Mouse (Mus musculus) ES-Bruce4 (cell line): Measurements from ENCODE around the gene Ncor2. TPM values are rescaled to one million over a fixed set of nuclear protein-coding genes. Genes with fewer than 3 reads are reported as not detected.

Source experiments
- H3K27ac ChIP-seq: 2 replicates; pipeline ENCODE4 v1.5.1; 2012; ENCODE audit warnings: low read length, inconsistent platforms; ENCODE audit not compliant: insufficient read depth
- H3K27me3 ChIP-seq: 2 replicates; pipeline ENCODE4 v1.6.1; 2012; ENCODE audit warnings: mild to moderate bottlenecking, low read length, inconsistent platforms; ENCODE audit not compliant: control insufficient read depth, poor library complexity, insufficient read depth, severe bottlenecking
- H3K36me3 ChIP-seq: 2 replicates; pipeline ENCODE4 v1.6.1; 2012; ENCODE audit warnings: inconsistent platforms, mild to moderate bottlenecking, low read length, moderate library complexity; ENCODE audit not compliant: control insufficient read depth, poor library complexity, insufficient read depth, severe bottlenecking
- H3K4me1 ChIP-seq: one replicate; pipeline ENCODE4 v1.8.1; 2011; ENCODE audit warnings: low read length; ENCODE audit not compliant: control insufficient read depth, insufficient read depth
- H3K4me3 ChIP-seq: 2 replicates; pipeline ENCODE4 v1.5.1; 2011; ENCODE audit warnings: low read depth, mild to moderate bottlenecking, low read length
- H3K9ac ChIP-seq: 2 replicates; pipeline ENCODE4 v1.6.1; 2012; ENCODE audit warnings: low read depth, mild to moderate bottlenecking, inconsistent platforms; ENCODE audit not compliant: poor library complexity, severe bottlenecking
- H3K9me3 ChIP-seq: replicated peaks from 2 replicates; pipeline ENCODE4 v1.6.1; 2012; ENCODE audit warnings: mild to moderate bottlenecking, low read length, inconsistent platforms; ENCODE audit not compliant: control insufficient read depth, poor library complexity, insufficient read depth, severe bottlenecking
- CTCF ChIP-seq: IDR thresholded peaks from one replicate; pipeline ENCODE4 v1.8.1; 2011; ENCODE audit warnings: low read depth, low read length
- EP300 ChIP-seq: IDR thresholded peaks from 2 replicates; pipeline ENCODE4 v1.6.1; 2011; ENCODE audit warnings: low read depth, low read length; ENCODE audit not compliant: insufficient read depth
- POLR2A ChIP-seq: IDR thresholded peaks from one replicate; pipeline ENCODE4 v1.8.1; 2011; ENCODE audit warnings: low read length; ENCODE audit not compliant: insufficient read depth
- polyA plus RNA-seq: library from polyadenylated mRNA; stranded (reverse); fragments of >200 nt; gene quantifications from 2 replicates; pipeline ENCODE4 v1.2.4, GENCODE M21; 2011; ENCODE audit warnings: low read depth; ENCODE audit not compliant: missing spikeins, insufficient read depth, insufficient read length

The Ncor2 gene
- polyA plus RNA-seq, 1 experiment: 57.5 TPM

DNA sequence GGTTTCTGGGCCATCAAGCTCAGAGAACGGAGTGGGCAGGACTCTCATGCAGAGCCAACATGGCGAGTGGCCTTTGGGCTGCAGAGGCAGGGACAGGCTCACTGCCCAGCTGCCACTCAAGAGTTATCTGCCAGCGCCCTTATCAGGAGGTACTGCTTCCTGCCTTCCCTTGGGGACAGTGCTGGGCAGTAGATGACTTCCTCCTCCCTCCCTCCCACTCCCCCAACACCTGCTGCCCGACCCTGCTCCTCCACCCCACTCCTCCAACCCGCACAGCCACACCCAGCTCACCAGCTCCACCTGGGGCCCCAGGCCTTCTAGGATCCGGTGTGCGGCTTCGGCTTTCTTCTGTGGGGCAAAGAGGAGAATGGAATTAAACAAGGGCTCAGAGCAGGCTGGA lies 76.7 kb downstream of the Ncor2 start:
- H3K9ac ChIP-seq: no peak overlapping the region
- no peaks in the 10 kb centered on the region for H3K27me3 ChIP-seq
- TF ChIP-seq CTCF (no peak), POLR2A (no peak), EP300 (no peak)
- no peaks in the 10 kb centered on the region for H3K9me3 ChIP-seq
- H3K36me3 ChIP-seq: 0 out of 2 replicates have a peak, but pooled peaks cover 2% of the 10 kb centered on the region
- H3K4me3 ChIP-seq: no peak overlapping the region
- H3K27ac ChIP-seq: no peak overlapping the region
- no peaks in the 10 kb centered on the region for H3K4me1 ChIP-seq

DNA sequence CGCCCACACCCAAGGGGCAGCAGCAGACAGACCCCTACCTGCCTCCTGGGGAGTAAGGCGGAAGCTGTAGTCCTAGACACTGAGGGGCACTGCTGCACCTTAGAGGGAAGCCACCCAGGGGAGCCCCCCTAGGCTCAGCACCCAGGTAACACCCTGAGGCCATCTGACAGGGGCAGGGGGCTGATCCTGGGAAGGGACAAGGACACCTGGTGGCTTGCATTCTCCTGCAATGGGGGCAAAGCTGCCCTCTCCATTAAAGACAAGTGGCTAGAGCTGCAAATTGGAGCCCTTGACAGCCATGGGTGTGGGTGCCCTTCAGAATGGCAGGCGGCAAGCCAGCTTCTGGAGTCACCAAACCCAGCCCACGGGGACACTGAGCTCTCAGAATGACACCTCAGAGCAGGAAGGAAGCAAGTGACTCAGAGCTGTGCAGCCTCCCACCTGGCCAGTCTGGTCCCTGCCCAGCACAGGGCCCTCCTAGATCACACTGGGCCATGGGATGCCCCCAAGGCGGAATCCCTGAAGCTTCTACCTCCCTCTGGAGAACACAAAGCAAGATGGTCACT lies 79.2 kb downstream of the Ncor2 start:
- Histone ChIP-seq H3K27me3 (no peaks in the 10 kb centered on the region), H3K4me3 (no peak overlapping the region), H3K9me3 (no peaks in the 10 kb centered on the region), H3K36me3 (0 out of 2 replicates have a peak, but pooled peaks cover 2% of the 10 kb centered on the region), H3K9ac (no peak overlapping the region), H3K27ac (no peak overlapping the region), H3K4me1 (no peaks in the 10 kb centered on the region)
- TF ChIP-seq POLR2A (no peak), EP300 (no peak), CTCF (no peak)

DNA sequence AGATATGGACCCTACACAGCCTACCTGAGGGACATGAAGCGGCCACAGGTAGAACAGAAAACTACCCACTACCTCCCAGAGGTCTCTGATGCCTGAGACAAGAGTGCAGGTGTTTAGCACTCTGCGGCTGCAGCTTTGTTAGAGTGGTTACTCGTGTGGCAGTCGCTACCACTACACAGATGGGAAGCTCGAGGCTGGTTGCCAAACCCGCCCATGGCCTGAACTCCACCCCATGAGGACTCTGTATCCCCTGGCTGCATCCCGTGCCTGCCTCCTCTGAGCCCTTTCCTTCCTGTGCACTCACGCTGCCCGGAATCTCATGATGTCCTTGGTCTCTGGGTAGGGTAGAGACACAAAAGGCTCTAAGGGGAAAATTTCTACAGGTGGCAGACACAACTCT lies 80.3 kb downstream of the Ncor2 start:
- H3K9me3 ChIP-seq: no peaks in the 10 kb centered on the region
- no peaks in the 10 kb centered on the region for H3K27me3 ChIP-seq
- no peak overlapping the region for H3K27ac ChIP-seq
- no peaks in the 10 kb centered on the region for H3K4me1 ChIP-seq
- no peak overlapping the region for H3K9ac ChIP-seq
- TF ChIP-seq EP300 (no peak), POLR2A (no peak), CTCF (no peak)
- H3K36me3 ChIP-seq: 0 out of 2 replicates have a peak, but pooled peaks cover 2% of the 10 kb centered on the region
- no peak overlapping the region for H3K4me3 ChIP-seq

DNA sequence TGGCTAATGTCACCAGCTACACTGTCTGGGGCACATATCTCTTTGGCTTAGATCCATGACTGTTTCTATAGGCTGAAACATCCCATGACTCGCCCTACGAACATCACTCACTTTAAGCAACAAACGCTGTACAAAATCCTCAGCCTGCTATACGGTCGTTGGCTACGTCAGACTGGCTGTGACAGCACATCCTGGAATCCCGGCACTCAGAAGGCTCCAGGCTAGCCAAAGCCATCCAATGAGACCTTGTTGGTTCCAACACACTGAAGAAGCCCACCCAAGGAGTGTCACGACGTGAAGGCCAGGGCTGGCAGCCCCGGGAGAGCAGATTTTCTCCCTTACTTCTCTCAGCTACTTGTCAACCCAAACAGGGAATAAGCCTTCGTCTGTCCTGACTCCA lies 82.7 kb downstream of the Ncor2 start:
- Histone ChIP-seq H3K36me3 (no peaks in the 10 kb centered on the region), H3K4me1 (no peaks in the 10 kb centered on the region), H3K27me3 (no peaks in the 10 kb centered on the region), H3K4me3 (no peak overlapping the region), H3K27ac (no peak overlapping the region), H3K9me3 (no peaks in the 10 kb centered on the region), H3K9ac (no peak overlapping the region)
- no peak for TF ChIP-seq POLR2A

DNA sequence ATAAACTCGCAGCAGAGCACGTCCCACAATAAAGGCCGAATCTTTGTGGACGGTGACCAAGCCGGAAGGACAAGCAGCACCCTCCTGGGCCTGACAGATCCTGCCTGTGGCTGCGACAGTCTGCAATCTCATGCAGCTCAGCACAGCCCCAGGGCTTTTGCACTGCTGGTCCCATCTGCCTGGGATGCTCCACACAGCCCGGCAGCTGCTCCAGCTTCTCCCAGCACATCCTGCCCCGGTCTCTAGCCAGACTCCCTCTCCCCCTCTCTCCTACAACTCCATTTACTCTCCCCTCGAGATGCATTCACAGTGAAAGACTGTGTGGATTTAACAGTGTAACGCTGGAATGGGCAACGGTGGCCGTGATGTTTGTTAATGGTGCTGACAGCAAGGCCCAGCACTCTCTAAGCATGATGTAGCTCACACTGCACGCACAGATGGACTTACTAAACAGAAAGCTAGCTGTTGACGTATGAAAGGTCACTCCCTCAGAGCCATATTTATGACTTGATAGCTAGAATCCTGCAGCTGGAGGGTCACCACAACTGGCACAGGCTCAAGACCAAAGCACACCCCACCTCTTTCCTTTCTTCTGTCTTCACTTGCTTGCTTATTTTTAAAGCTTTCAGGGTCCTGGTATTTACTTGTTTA lies 83.4 kb downstream of the Ncor2 start:
- H3K9me3 ChIP-seq: no peaks in the 10 kb centered on the region
- no peaks in the 10 kb centered on the region for H3K27me3 ChIP-seq
- H3K4me3 ChIP-seq: no peak overlapping the region
- H3K9ac ChIP-seq: no peak overlapping the region
- TF ChIP-seq POLR2A: no peak
- no peaks in the 10 kb centered on the region for H3K4me1 ChIP-seq
- H3K27ac ChIP-seq: no peak overlapping the region
- H3K36me3 ChIP-seq: no peaks in the 10 kb centered on the region

DNA sequence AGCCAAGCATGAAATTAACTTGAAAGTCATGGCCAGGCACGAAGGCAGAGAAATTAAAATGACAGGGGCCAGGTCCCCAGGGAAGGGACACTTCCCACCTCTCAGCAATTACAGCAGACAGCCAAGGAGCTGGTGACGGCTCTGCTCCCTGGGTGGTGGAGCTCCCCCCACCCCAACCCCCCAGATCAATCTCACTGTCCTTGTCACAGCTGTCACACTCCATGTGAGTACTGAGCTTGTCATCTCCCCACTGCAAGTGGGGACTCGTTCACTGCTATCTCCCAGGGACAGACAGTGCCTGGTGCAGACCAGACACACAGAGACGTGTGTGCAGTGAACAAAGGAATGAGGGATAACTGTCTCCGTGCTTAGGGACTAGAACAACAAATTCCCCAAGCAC lies 85.2 kb downstream of the Ncor2 start:
- no peak overlapping the region for H3K9ac ChIP-seq
- H3K4me1 ChIP-seq: no peaks in the 10 kb centered on the region
- H3K27ac ChIP-seq: no peak overlapping the region

More for the DNA sequence above, 85.2 kb downstream of the Ncor2 start:
- Histone ChIP-seq H3K4me3 (no peak overlapping the region), H3K27me3 (no peaks in the 10 kb centered on the region), H3K9me3 (no peaks in the 10 kb centered on the region), H3K36me3 (no peaks in the 10 kb centered on the region)
- TF ChIP-seq CTCF (no peak), EP300 (no peak), POLR2A (no peak)
